Mouse (Mus musculus) testis, adult 2 months (tissue): ENCODE measurements around the gene Bcdin3d.

Experiments used
- CTCF ChIP-seq: fragments of 200-500 bp; IDR thresholded peaks from 2 replicates; pipeline ENCODE4 v1.5.1; 2012; ENCODE audit warnings: low read depth, mild to moderate bottlenecking, inconsistent platforms, low read length, moderate library complexity; ENCODE audit not compliant: control insufficient read depth, insufficient read depth, insufficient replicate concordance
- POLR2A ChIP-seq: fragments of 200-500 bp; IDR thresholded peaks from 2 replicates; pipeline ENCODE4 v1.6.1; 2012; ENCODE audit warnings: low read depth, mild to moderate bottlenecking, inconsistent platforms, low read length, moderate library complexity; ENCODE audit not compliant: control insufficient read depth

- TF ChIP-seq CTCF (no peak), POLR2A (no peak; the same call in 1 of the 2 replicates)
These were observed 54.0 kb downstream of the Bcdin3d start for GRCm38 (mm10) chr15:99420521-99421014.
